Mouse (Mus musculus): Measurements from ENCODE around the gene Ceacam1.
"Not testable (repeated sequence)": the region's sequence is repeated elsewhere in the genome, so short reads cannot be mapped to it uniquely, and the experiment has no call there.

The Ceacam1 gene

GRCm38 (mm10) chr7:25477091-25477751 lies at the start of gene Ceacam1:
Gene Ceacam1, minus strand, starts transcription at chr7:25477603.
- not testable (repeated sequence) for DNase-seq (ENCODE audit: extremely low spot score, low read depth, low spot score)

GRCm38 (mm10) chr7:25516070-25516777 lies 38.8 kb upstream of the Ceacam1 start:
- not testable (repeated sequence) for DNase-seq (ENCODE audit: extremely low spot score, low read depth, low spot score)

- DNase-seq (ENCODE audit: extremely low spot score, low read depth, low spot score): not testable (repeated sequence)
Observed at GRCm38 (mm10) chr7:25515667-25516066, 38.3 kb upstream of the Ceacam1 start.

- no peak for DNase-seq (ENCODE audit: extremely low spot score, low read depth, low spot score)
Observed at GRCm38 (mm10) chr7:25509925-25510324, 32.5 kb upstream of the Ceacam1 start.

GRCm38 (mm10) chr7:25494649-25495048 lies 17.2 kb upstream of the Ceacam1 start:
- no peak for DNase-seq (ENCODE audit: extremely low spot score, low read depth, low spot score)

- not testable (repeated sequence) for DNase-seq (ENCODE audit: extremely low spot score, low read depth, low spot score)
Observed at GRCm38 (mm10) chr7:25490698-25491097, 13.3 kb upstream of the Ceacam1 start.

GRCm38 (mm10) chr7:25489382-25489781 lies 12.0 kb upstream of the Ceacam1 start:
- DNase-seq (ENCODE audit: extremely low spot score, low read depth, low spot score): not testable (repeated sequence)

GRCm38 (mm10) chr7:25486186-25486585 lies 8.8 kb upstream of the Ceacam1 start:
- no peak for DNase-seq (ENCODE audit: extremely low spot score, low read depth, low spot score)

GRCm38 (mm10) chr7:25485061-25485460 lies 7.7 kb upstream of the Ceacam1 start:
- DNase-seq (ENCODE audit: extremely low spot score, low read depth, low spot score): no peak

- DNase-seq (ENCODE audit: extremely low spot score, low read depth, low spot score): no peak
Observed at GRCm38 (mm10) chr7:25483133-25483735, 5.8 kb upstream of the Ceacam1 start.

- DNase-seq (ENCODE audit: extremely low spot score, low read depth, low spot score): not testable (repeated sequence)
Observed at GRCm38 (mm10) chr7:25480791-25481190, 3.4 kb upstream of the Ceacam1 start.

GRCm38 (mm10) chr7:25479440-25479839 lies 2.0 kb upstream of the Ceacam1 start:
- DNase-seq (ENCODE audit: extremely low spot score, low read depth, low spot score): no peak

- not testable (repeated sequence) for DNase-seq (ENCODE audit: extremely low spot score, low read depth, low spot score)
Observed at GRCm38 (mm10) chr7:25477752-25478093, 320 bp upstream of the Ceacam1 start.

- DNase-seq (ENCODE audit: extremely low spot score, low read depth, low spot score): not testable (repeated sequence)
Observed at GRCm38 (mm10) chr7:25471821-25472220, 5.6 kb downstream of the Ceacam1 start.

- not testable (repeated sequence) for DNase-seq (ENCODE audit: extremely low spot score, low read depth, low spot score)
Observed at GRCm38 (mm10) chr7:25465586-25465985, 11.8 kb downstream of the Ceacam1 start.

GRCm38 (mm10) chr7:25465010-25465409 lies 12.4 kb downstream of the Ceacam1 start:
- DNase-seq (ENCODE audit: extremely low spot score, low read depth, low spot score): no peak

GRCm38 (mm10) chr7:25462033-25462337 lies 15.4 kb downstream of the Ceacam1 start:
- not testable (repeated sequence) for DNase-seq (ENCODE audit: extremely low spot score, low read depth, low spot score)

GRCm38 (mm10) chr7:25461336-25462032 lies 15.9 kb downstream of the Ceacam1 start:
- not testable (repeated sequence) for DNase-seq (ENCODE audit: extremely low spot score, low read depth, low spot score)

GRCm38 (mm10) chr7:25452103-25452502 lies 25.3 kb downstream of the Ceacam1 start:
- no peak for DNase-seq (ENCODE audit: extremely low spot score, low read depth, low spot score)

GRCm38 (mm10) chr7:25449913-25450890 lies 27.2 kb downstream of the Ceacam1 start:
- no peak for DNase-seq (ENCODE audit: extremely low spot score, low read depth, low spot score)

- DNase-seq (ENCODE audit: extremely low spot score, low read depth, low spot score): no peak
Observed at GRCm38 (mm10) chr7:25440816-25441153, 36.6 kb downstream of the Ceacam1 start.

Measured in hindlimb bud, embryonic 11.5 days (tissue).